Comparison of ENCODE assay signal across 8 mouse cellular contexts in genomic region chr6:148895773-148896506, GRCm38 (mm10). TPM values are rescaled to one million over a fixed set of nuclear protein-coding genes. Genes with fewer than 3 reads are reported as not detected.
DNase-seq lines count a peak whose midpoint lies in the region; ATAC-seq and TF ChIP-seq lines count a peak whose summit lies in the region.

Gene Caprin2 (minus strand): TSS chr6:148896237.

- no peaks in the 10 kb centered on the region for H3K9me3 ChIP-seq in embryonic facial prominence, embryonic 15.5 days (replicated peaks)
- no peaks in the 10 kb centered on the region for H3K9me3 ChIP-seq in kidney, embryonic 14.5 days (ENCODE audit: control insufficient read depth, low read length)
- H3K9me3 ChIP-seq in limb, embryonic 15.5 days, result no peaks in the 10 kb centered on the region

- peak within 1 kb of the TSS; percentile 63 for H3K4me2 ChIP-seq in embryonic facial prominence, embryonic 15.5 days (replicated peaks)
- peak within 1 kb of the TSS; percentile 81 for H3K4me2 ChIP-seq in kidney, embryonic 14.5 days (replicated peaks; ENCODE audit: low read depth, low read length)
- H3K4me2 ChIP-seq in limb, embryonic 15.5 days, result peak within 1 kb of the TSS; percentile 85

- peak within 1 kb of the TSS; percentile 51 for H3K27ac ChIP-seq in bone marrow, adult 2 months (ENCODE audit: control insufficient read depth, insufficient read depth, low read depth, low read length, poor library complexity)
- H3K27ac ChIP-seq in embryonic facial prominence, embryonic 15.5 days (replicated peaks), result peak within 1 kb of the TSS; percentile 85
- H3K27ac ChIP-seq in kidney, embryonic 14.5 days (ENCODE audit: low read depth, low read length), result peak within 1 kb of the TSS; percentile 86
- H3K27ac ChIP-seq in limb, embryonic 15.5 days, result peak within 1 kb of the TSS; percentile 91

- peak; percentile 95 for DNase-seq in 416B (ENCODE audit: low read depth)
- peak; percentile 90 for DNase-seq in heart, adult 9 months (ENCODE audit: low spot score in 2 of 2)
- DNase-seq in monocyte, adult 2 months (ENCODE audit: low read depth in 1 of 2, low spot score in 2 of 2), result peak; percentile 50 to 62
- peak; percentile 91 to 92 for DNase-seq in spleen, postnatal 36 days (ENCODE audit: low spot score in 2 of 2)

- peak within 1 kb of the TSS; percentile 65 for H3K9ac ChIP-seq in embryonic facial prominence, embryonic 15.5 days
- peak within 1 kb of the TSS; percentile 78 for H3K9ac ChIP-seq in kidney, embryonic 14.5 days (ENCODE audit: low read depth, low read length)
- peak within 1 kb of the TSS; percentile 56 for H3K9ac ChIP-seq in limb, embryonic 15.5 days

- peak; percentile 98 for ATAC-seq in embryonic facial prominence, embryonic 15.5 days (ENCODE audit: insufficient number of reproducible peaks, low FRiP score, low TSS enrichment, low read depth)
- ATAC-seq in kidney, embryonic 14.5 days (ENCODE audit: low FRiP score, low TSS enrichment), result peak; percentile 99
- peak; percentile 96 for ATAC-seq in limb, embryonic 15.5 days (ENCODE audit: insufficient number of reproducible peaks, low FRiP score, low TSS enrichment, low read depth)

- peak; percentile 97 for TF ChIP-seq POLR2A in bone marrow, adult 2 months (IDR thresholded peaks at IDR 0.05; ENCODE audit: borderline replicate concordance, control insufficient read depth, low read depth, low read length)

- H3K4me1 ChIP-seq in bone marrow, adult 2 months (ENCODE audit: control insufficient read depth, insufficient read depth, low read length), result no peaks in the 10 kb centered on the region; the same call in 1 of the 2 replicates
- peaks cover 7% of the 10 kb centered on the region for H3K4me1 ChIP-seq in embryonic facial prominence, embryonic 15.5 days
- no peaks in the 10 kb centered on the region; the same call in 1 of the 2 replicates for H3K4me1 ChIP-seq in kidney, embryonic 14.5 days (ENCODE audit: control insufficient read depth, insufficient read depth, low read length)
- H3K4me1 ChIP-seq in limb, embryonic 15.5 days, result 0 out of 2 replicates have a peak, but pooled peaks cover 5% of the 10 kb centered on the region

- H3K36me3 ChIP-seq in embryonic facial prominence, embryonic 15.5 days, result no peaks in the 10 kb centered on the region
- no peaks in the 10 kb centered on the region for H3K36me3 ChIP-seq in kidney, embryonic 14.5 days (ENCODE audit: control insufficient read depth, insufficient read depth, low read length)
- no peaks in the 10 kb centered on the region for H3K36me3 ChIP-seq in limb, embryonic 15.5 days

- H3K4me3 ChIP-seq in bone marrow, adult 2 months (replicated peaks; ENCODE audit: control insufficient read depth, low read depth, low read length), result peak within 1 kb of the TSS; percentile 79
- H3K4me3 ChIP-seq in embryonic facial prominence, embryonic 15.5 days (replicated peaks), result peak within 1 kb of the TSS; percentile 75
- H3K4me3 ChIP-seq in kidney, embryonic 14.5 days (ENCODE audit: low read length), result peak within 1 kb of the TSS; percentile 81
- H3K4me3 ChIP-seq in limb, embryonic 15.5 days, result peak within 1 kb of the TSS; percentile 73

- H3K27me3 ChIP-seq in embryonic facial prominence, embryonic 15.5 days, result no peaks in the 10 kb centered on the region
- H3K27me3 ChIP-seq in kidney, embryonic 14.5 days (ENCODE audit: control insufficient read depth, insufficient read depth, low read length), result no peaks in the 10 kb centered on the region
- H3K27me3 ChIP-seq in limb, embryonic 15.5 days, result no peaks in the 10 kb centered on the region

- WGBS in bone marrow, adult 2 months, result 1% methylated on average over 65 of the region's 65 CpGs
- under 1% methylated on average over 65 of the region's 65 CpGs for WGBS in embryonic facial prominence, embryonic 15.5 days
- WGBS in kidney, embryonic 14.5 days, result under 1% methylated on average over 58 of the region's 65 CpGs
- WGBS in limb, embryonic 15.5 days, result under 1% methylated on average over 62 of the region's 65 CpGs

- no peak for TF ChIP-seq CTCF in bone marrow, adult 2 months (IDR thresholded peaks at IDR 0.05; ENCODE audit: control insufficient read depth, insufficient read depth, low read length)

RNA-seq across cellular contexts. Expression of gene Caprin2, which starts in this region (rescaled TPM):
- 9.6 and 16.0 TPM in 2 replicates for polyA plus RNA-seq in bone marrow, adult 2 months (2011; ENCODE audit: insufficient read depth, insufficient read length, low replicate concordance, missing spikeins)
- polyA plus RNA-seq in embryonic facial prominence, embryonic 15.5 days (2015; fragmentation: Nextera tagmentation; extraction: Ambion mirVana), result 12.3 TPM in 2 replicates
- polyA plus RNA-seq in kidney, embryonic 14.5 days (2014; fragmentation: Nextera tagmentation; extraction: Ambion mirVana), result 16.4 TPM in 2 replicates
- polyA plus RNA-seq in limb, embryonic 15.5 days (2015; fragmentation: Nextera tagmentation; extraction: Ambion mirVana), result 10.4 and 13.3 TPM in 2 replicates

Comparison
In these comparisons a context has a peak if more than half of its experiments do, and no peak if none do; other contexts are left out.
1. Peak in every context shown above with its lines: DNase-seq, ATAC-seq, H3K4me3 ChIP-seq and H3K27ac ChIP-seq.